Mouse (Mus musculus) embryo, embryonic 11.5 days (tissue): ENCODE results near the gene Plp2.
"Not testable (repeated sequence)": the region's sequence is repeated elsewhere in the genome, so short reads cannot be mapped to it uniquely, and the experiment has no call there.

ENCODE experiments used
- DNase-seq: peaks from one replicate; pipeline ENCODE4 v3.0.0-alpha.2; 2012; ENCODE audit warnings: low read depth, low spot score

The Plp2 gene

GRCm38 (mm10) chrX:7670921-7671623 lies at the start of gene Plp2:
Plp2 (minus strand) TSS chrX:7671390.
- DNase-seq, result no peak

GRCm38 (mm10) chrX:7716058-7716457 lies 44.9 kb upstream of the Plp2 start:
- not testable (repeated sequence) for DNase-seq

GRCm38 (mm10) chrX:7714135-7714899 lies 43.1 kb upstream of the Plp2 start, which contains the start of gene Wdr45:
Wdr45 (plus strand) TSS chrX:7714333.
- DNase-seq, result peak; percentile 87

- DNase-seq, result not testable (repeated sequence)
Measured at GRCm38 (mm10) chrX:7713764-7714134, 42.6 kb upstream of the Plp2 start.

DNA sequence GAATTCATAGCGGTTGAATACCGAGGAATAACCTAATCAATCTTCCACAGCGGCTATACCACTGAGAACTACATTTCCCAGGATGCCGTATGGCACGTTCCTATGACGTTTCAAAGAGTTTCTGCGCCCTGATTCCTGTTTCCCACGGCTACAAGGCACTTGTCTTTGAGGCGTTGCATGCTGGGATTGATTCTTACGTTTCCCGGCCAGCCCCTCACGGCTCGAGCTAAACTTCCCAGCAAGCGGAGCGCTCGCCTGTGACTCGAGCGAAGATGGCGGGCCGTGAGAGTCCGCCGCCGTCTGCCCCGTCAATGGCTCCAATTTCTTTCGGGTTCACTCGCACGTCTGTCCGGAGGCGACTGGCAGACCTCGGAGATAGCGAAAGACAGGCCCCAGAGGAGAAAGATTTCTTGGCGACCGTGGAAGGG lies 25.8 kb upstream of the Plp2 start, which contains the start of gene Gpkow:
Gpkow (plus strand) TSS at position 178 of the 428 bp plus-strand sequence.
- peak; percentile 77 for DNase-seq

DNA sequence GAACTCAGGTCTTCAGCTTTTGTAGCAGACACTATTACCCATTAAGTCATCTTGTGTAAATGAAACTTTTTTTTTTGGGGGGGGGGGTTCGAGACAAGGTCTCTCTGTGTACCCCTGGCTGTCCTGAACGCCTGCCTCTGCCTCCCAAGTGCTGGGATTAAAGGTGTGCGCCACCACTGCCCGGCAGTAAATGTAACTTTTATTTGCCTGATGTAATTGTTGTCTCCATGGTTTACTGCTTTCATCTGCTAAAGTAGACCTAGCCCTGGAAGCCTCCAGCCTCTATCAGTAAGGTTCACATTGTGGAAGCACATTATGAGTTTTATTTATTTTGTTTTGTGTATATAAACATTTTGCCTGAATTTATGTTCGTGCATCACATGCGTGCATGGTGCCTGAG lies 25.3 kb upstream of the Plp2 start:
- DNase-seq, result no peak

DNA sequence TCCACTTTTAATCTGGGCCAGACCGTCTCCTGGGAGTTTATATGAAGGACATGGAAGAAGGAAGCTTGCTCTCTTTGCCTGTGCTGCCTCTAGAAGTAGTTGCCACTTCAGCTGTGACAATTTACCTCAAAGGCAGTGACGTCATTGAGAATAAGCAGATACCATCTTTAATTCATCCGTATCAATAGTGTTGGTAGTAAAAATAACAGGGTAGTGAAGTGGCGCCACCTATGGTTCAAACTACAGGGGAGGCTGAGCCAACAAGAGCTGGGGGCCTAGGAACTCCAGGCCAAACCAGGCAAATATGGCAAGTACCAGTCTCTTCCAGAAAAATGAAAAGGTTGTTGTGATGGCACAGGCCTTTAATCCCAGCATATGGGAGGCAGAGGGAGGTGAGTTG lies 21.7 kb upstream of the Plp2 start:
- no peak for DNase-seq

- DNase-seq, result no peak
Measured at GRCm38 (mm10) chrX:7690486-7690885, 19.3 kb upstream of the Plp2 start.

GRCm38 (mm10) chrX:7688321-7688720 lies 17.1 kb upstream of the Plp2 start:
- DNase-seq, result no peak

GRCm38 (mm10) chrX:7680864-7681263 lies 9.7 kb upstream of the Plp2 start, which contains the start of gene Magix:
Magix (minus strand) TSS chrX:7681251.
- no peak for DNase-seq

GRCm38 (mm10) chrX:7680057-7680412 lies 8.8 kb upstream of the Plp2 start:
- DNase-seq, result no peak

DNA sequence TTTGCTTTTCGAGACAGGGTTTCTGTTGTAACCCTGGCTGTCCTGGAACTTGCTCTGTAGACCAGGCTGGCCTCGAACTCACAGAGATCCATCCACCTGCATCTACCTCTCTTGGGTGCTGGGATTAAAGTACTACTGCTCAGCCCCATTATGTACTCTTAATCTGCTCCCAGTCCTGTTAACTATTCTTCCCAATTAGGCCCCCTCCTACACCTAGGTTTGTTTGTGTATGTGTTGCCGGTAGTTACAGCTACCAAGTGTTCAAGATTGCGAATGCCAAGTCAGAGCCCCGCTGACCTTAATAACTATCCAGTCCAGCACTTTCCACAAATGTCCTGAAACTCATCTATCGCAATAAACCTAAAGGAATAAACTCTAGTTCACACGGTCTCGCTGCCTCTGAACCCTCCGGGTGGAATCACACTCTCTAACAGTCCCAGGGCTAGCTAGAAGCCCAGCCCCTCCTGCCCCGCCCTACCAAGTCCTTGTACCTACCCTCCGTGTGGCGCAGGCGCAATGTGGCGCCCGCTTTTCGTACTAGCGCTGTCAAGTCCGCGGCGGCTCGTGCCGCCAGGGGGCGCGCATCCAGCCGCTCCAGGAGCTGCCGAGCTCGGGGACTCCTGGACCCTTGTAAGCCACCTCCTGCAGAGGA lies 8.3 kb upstream of the Plp2 start:
- peak; percentile 76 for DNase-seq

- no peak for DNase-seq
Measured at GRCm38 (mm10) chrX:7678986-7679385, 7.8 kb upstream of the Plp2 start.

DNA sequence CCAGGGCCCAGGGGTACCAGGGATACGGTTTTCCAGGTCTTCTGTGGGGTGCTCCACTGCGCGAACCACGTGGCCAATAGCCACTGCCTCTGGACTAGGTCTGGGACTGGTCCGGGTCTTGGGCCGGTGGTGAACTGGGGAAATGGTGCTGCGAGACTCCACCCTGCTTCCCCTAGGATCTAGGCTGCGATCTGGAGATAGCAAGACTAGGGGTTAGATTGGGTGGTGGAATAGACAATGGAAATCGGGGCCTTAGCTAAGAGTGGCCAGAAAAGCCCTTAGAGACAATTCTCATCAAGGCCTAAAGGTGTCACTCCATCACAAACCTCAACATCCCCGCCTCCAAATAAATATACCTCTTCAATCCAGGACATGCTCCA lies 3.8 kb upstream of the Plp2 start:
- DNase-seq, result no peak

- DNase-seq, result no peak
Measured at GRCm38 (mm10) chrX:7674284-7675000, 3.3 kb upstream of the Plp2 start.

DNA sequence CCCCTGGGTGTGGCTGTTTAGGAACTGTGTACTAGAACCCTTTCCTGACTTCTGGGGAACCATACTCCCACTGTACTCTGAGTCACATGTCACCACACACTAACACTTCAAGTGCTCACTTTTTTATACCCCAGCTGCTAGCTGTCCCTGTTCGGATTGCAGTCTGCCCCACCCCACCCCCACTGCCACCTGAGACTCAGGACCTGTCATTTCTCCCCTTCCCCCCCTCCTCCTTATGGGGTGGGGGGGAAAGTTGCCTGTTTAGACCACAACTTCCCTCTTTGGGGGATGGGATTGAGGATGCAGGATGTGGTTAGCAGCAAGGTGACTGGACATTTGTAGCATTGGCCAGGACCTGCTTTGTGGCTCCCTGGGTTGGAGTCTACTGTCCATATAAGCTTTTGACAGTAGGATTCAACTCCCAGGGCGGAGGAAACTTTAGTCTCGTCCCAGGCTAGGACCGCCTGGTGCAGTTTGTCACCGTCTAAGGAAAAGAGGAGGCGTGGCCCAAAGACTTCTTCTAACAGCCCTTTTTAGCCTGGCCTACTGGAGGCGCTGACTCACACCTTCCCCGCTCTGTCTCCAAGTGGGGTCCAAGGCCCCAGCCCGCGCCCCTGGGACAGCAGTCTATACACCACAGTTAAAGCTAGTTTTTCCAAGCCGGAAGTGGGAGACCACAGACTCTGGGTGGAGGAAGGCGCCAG lies 2.5 kb upstream of the Plp2 start:
- DNase-seq, result no peak

- DNase-seq, result no peak
Measured at GRCm38 (mm10) chrX:7672739-7673138, 1.5 kb upstream of the Plp2 start.

GRCm38 (mm10) chrX:7670390-7670881 lies 754 bp downstream of the Plp2 start:
- DNase-seq, result no peak

GRCm38 (mm10) chrX:7665739-7666502 lies 5.3 kb downstream of the Plp2 start:
- DNase-seq, result no peak

DNA sequence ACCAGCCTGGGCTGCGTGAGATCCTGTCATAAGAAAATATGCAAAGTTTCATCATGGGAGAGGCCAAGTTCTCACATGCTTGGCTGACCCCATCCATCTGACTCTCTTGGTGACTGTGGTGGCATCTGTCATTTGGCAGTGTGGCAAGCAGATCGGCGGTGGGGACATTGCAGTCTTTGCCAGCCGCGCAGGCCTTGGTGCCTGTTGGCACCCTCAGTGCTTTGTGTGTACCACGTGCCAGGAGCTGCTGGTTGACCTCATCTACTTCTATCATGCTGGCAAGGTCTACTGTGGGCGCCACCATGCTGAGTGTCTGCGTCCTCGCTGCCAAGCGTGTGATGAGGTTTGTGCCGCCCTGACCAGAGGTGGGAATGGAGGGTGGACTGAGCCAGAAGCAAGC lies 6.4 kb downstream of the Plp2 start:
- DNase-seq, result no peak
